Mouse (Mus musculus): ENCODE data around the gene Fbxo3. TPM values are rescaled to one million over a fixed set of nuclear protein-coding genes. Genes with fewer than 3 reads are reported as not detected.

The Fbxo3 gene
- total RNA-seq, 1 experiment = 13.6 TPM

DNA sequence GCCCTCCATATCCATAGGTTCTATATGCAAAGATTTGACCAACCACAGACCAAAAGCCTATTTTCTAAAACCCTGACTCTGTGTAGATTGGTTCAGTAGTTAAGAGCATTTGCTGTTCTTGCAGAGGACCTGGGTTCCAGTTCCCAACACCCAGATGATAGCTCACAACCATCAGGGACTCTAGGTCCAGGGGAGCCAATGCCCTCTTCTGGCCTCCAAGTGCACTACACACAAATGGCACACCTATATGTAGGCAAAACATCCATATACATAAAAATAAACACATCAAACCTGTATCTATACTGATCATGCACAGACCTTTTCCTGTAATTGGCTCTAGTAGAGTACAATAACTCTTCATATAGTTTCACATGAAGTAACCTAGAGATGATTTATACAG, 36.2 kb upstream of the Fbxo3 start:
- H3K4me1 ChIP-seq (ENCODE audit: control insufficient read depth in 2 of 2, insufficient read depth in 2 of 2, low read length in 2 of 2, poor library complexity in 1 of 2) = peaks cover 2 to 3% of the 10 kb centered on the region in 2 experiments; a peak in 2 of 4 replicates

DNA sequence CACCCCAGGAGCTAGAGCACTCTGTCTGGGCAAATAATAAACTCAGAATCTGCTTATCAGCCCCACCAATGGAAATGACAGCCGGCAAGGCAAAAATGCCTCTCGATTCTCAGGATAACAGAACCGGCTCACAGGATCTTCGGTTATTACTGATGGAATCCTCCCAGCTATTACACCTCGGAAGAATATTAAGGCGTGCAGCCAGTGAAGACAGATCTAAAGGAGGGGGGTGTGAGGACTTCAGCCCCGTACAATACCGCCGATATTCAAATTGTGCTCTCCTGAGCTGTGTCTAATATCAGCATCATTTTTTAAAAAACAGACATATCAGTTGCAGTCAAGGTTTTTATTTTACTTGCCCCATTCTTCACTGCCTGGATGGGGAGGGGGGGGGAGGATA, 35.4 kb upstream of the Fbxo3 start:
- peaks cover 2 to 3% of the 10 kb centered on the region in 2 experiments; a peak in 2 of 4 replicates for H3K4me1 ChIP-seq (ENCODE audit: control insufficient read depth in 2 of 2, insufficient read depth in 2 of 2, low read length in 2 of 2, poor library complexity in 1 of 2)
- in situ Hi-C loops (cut with MboI; ENCODE audit: low sequenced_read_pairs in 2 of 2, unreplicated experiment in 2 of 2) = loop anchor here in 1 of 2 experiments (10.0 kb wide), 1 partner anchor 427 kb away; the partner anchor contains the start of gene Abtb2
- no peaks in the 10 kb centered on the region for H3K9me3 ChIP-seq (ENCODE audit: control insufficient read depth, insufficient read depth, low read depth, low read length)
- peak overlapping the region; percentile 46 to 59 for H3K4me3 ChIP-seq (ENCODE audit: insufficient read depth in 1 of 2, low read depth in 1 of 2, low read length in 2 of 2, poor library complexity in 1 of 2, severe bottlenecking in 1 of 2)
- no peak for DNase-seq (ENCODE audit: low read depth, low spot score)
- no peaks in the 10 kb centered on the region for H3K36me3 ChIP-seq (ENCODE audit: control insufficient read depth, insufficient read depth, low read length, poor library complexity, severe bottlenecking)
- peak overlapping the region; percentile 68; the same call in 1 of the 2 replicates for H3K9ac ChIP-seq (ENCODE audit: insufficient read depth, low read depth, low read length, poor library complexity, severe bottlenecking)
- TF ChIP-seq CHD2 (IDR thresholded peaks at IDR 0.05; ENCODE audit: low read depth, low read length) (no peak), MAFK (IDR thresholded peaks at IDR 0.05; ENCODE audit: insufficient read depth, low read depth, low read length) (no peak), ZC3H11A (IDR thresholded peaks at IDR 0.05; ENCODE audit: borderline replicate concordance, low read depth, low read length) (no peak), ZNF384 (IDR thresholded peaks at IDR 0.05; ENCODE audit: low read depth, low read length) (no peak), HCFC1 (IDR thresholded peaks at IDR 0.05; ENCODE audit: borderline replicate concordance, insufficient read depth, low read length) (no peak)
- H3K27ac ChIP-seq (ENCODE audit: insufficient read depth, low read depth, low read length, poor library complexity, severe bottlenecking) = peak overlapping the region; percentile 95; the same call in 1 of the 2 replicates

More for the DNA sequence above, 36.2 kb upstream of the Fbxo3 start:
- Histone ChIP-seq H3K4me3 (ENCODE audit: insufficient read depth in 1 of 2, low read depth in 1 of 2, low read length in 2 of 2, poor library complexity in 1 of 2, severe bottlenecking in 1 of 2) (no peak overlapping the region), H3K9me3 (ENCODE audit: control insufficient read depth, insufficient read depth, low read depth, low read length) (no peaks in the 10 kb centered on the region), H3K9ac (ENCODE audit: insufficient read depth, low read depth, low read length, poor library complexity, severe bottlenecking) (no peak overlapping the region), H3K36me3 (ENCODE audit: control insufficient read depth, insufficient read depth, low read length, poor library complexity, severe bottlenecking) (no peaks in the 10 kb centered on the region), H3K27ac (ENCODE audit: insufficient read depth, low read depth, low read length, poor library complexity, severe bottlenecking) (no peak overlapping the region)
- TF ChIP-seq MAFK (IDR thresholded peaks at IDR 0.05; ENCODE audit: insufficient read depth, low read depth, low read length) = no peak
- no peak for TF ChIP-seq HCFC1 (IDR thresholded peaks at IDR 0.05; ENCODE audit: borderline replicate concordance, insufficient read depth, low read length)
- TF ChIP-seq CHD2 (IDR thresholded peaks at IDR 0.05; ENCODE audit: low read depth, low read length) = no peak
- TF ChIP-seq ZNF384 (IDR thresholded peaks at IDR 0.05; ENCODE audit: low read depth, low read length) = no peak
- TF ChIP-seq ZC3H11A (IDR thresholded peaks at IDR 0.05; ENCODE audit: borderline replicate concordance, low read depth, low read length) = no peak
- DNase-seq (ENCODE audit: low read depth, low spot score) = no peak
- in situ Hi-C loops (cut with MboI; ENCODE audit: low sequenced_read_pairs in 2 of 2, unreplicated experiment in 2 of 2) = loop anchor here in 1 of 2 experiments (10.0 kb wide), 1 partner anchor 427 kb away; the partner anchor contains the start of gene Abtb2

DNA sequence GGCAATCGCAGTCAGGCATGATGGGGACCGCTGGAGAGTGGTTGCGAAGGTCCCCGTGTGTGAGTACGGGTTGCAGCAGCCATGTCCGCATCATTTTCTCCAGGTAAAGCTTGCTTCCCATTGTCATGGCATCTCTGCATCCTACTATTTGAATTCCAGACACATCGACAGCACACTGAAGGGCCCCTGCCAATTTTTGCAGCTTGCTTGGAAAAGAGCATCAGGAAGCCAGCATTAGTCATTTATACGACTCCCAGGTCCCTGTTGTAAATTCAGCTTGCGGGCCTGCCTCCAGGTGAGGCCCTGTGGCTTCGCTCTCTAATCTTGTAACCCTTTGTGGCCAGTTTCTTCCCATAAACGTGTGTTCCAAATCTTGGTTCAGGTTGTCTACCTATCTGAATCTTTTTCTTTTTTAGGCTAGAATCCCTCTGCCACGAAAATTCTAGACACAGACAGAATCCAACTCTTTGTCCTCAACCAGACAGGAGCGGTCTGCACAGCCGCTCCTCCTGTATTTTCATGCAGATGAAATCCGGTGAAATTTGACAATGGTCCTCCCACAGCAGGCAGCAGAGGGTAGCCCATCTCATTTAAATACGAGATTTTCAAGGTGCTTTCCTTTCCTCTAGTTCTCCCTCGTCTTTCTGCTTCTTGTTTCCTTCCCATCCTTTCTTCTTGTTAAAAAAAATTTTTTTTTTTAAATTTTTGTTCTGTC, 34.7 kb upstream of the Fbxo3 start:
- Histone ChIP-seq H3K9me3 (ENCODE audit: control insufficient read depth, insufficient read depth, low read depth, low read length) (no peaks in the 10 kb centered on the region), H3K9ac (ENCODE audit: insufficient read depth, low read depth, low read length, poor library complexity, severe bottlenecking) (peak overlapping the region; percentile 68), H3K4me3 (ENCODE audit: insufficient read depth in 1 of 2, low read depth in 1 of 2, low read length in 2 of 2, poor library complexity in 1 of 2, severe bottlenecking in 1 of 2) (peak overlapping the region; percentile 46 to 59), H3K36me3 (ENCODE audit: control insufficient read depth, insufficient read depth, low read length, poor library complexity, severe bottlenecking) (no peaks in the 10 kb centered on the region), H3K27ac (ENCODE audit: insufficient read depth, low read depth, low read length, poor library complexity, severe bottlenecking) (peak overlapping the region; percentile 95), H3K4me1 (ENCODE audit: control insufficient read depth in 2 of 2, insufficient read depth in 2 of 2, low read length in 2 of 2, poor library complexity in 1 of 2) (peaks cover 2 to 3% of the 10 kb centered on the region in 2 experiments; a peak in 2 of 4 replicates)
- in situ Hi-C loops (cut with MboI; ENCODE audit: low sequenced_read_pairs in 2 of 2, unreplicated experiment in 2 of 2) = loop anchor here in 1 of 2 experiments (10.0 kb wide), 1 partner anchor 428 kb away; the partner anchor contains the start of gene Abtb2
- peak; percentile 70 for DNase-seq (ENCODE audit: low read depth, low spot score)
- no peak for TF ChIP-seq CHD2 (IDR thresholded peaks at IDR 0.05; ENCODE audit: low read depth, low read length)
- no peak for TF ChIP-seq HCFC1 (IDR thresholded peaks at IDR 0.05; ENCODE audit: borderline replicate concordance, insufficient read depth, low read length)
- TF ChIP-seq ZC3H11A (IDR thresholded peaks at IDR 0.05; ENCODE audit: borderline replicate concordance, low read depth, low read length) = no peak
- TF ChIP-seq ZNF384 (IDR thresholded peaks at IDR 0.05; ENCODE audit: low read depth, low read length) = peak; percentile 88
- TF ChIP-seq MAFK (IDR thresholded peaks at IDR 0.05; ENCODE audit: insufficient read depth, low read depth, low read length) = no peak

DNA sequence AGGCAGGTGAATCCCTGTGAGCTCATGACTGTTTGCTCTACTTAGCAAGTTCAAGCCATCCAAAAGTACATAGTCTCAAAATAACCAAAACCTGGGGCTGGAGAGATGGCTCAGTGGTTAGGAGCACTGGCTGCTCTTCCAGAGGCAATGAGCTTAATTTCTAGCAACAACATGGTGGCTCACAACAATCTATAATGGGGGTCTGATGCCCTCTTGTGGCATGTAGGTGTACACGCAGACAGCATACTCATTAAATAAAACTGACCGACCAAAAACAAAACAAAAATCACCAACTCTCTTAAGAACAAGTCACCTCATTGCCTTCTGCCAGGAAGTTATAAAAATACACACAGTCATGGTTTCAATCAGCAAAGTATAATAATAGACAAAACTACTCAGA, 26.4 kb upstream of the Fbxo3 start:
- Histone ChIP-seq H3K9ac (ENCODE audit: insufficient read depth, low read depth, low read length, poor library complexity, severe bottlenecking) (no peak overlapping the region), H3K4me3 (ENCODE audit: insufficient read depth in 1 of 2, low read depth in 1 of 2, low read length in 2 of 2, poor library complexity in 1 of 2, severe bottlenecking in 1 of 2) (no peak overlapping the region), H3K27ac (ENCODE audit: insufficient read depth, low read depth, low read length, poor library complexity, severe bottlenecking) (no peak overlapping the region), H3K9me3 (ENCODE audit: control insufficient read depth, insufficient read depth, low read depth, low read length) (no peaks in the 10 kb centered on the region), H3K4me1 (ENCODE audit: control insufficient read depth in 2 of 2, insufficient read depth in 2 of 2, low read length in 2 of 2, poor library complexity in 1 of 2) (peaks cover 0 to 1% of the 10 kb centered on the region in 2 experiments; a peak in 2 of 4 replicates), H3K36me3 (ENCODE audit: control insufficient read depth, insufficient read depth, low read length, poor library complexity, severe bottlenecking) (no peaks in the 10 kb centered on the region)
- DNase-seq (ENCODE audit: low read depth, low spot score) = peak; percentile 51
- in situ Hi-C loops (cut with MboI; ENCODE audit: low sequenced_read_pairs in 2 of 2, unreplicated experiment in 2 of 2) = no loop called here
- TF ChIP-seq ZNF384 (IDR thresholded peaks at IDR 0.05; ENCODE audit: low read depth, low read length) (no peak), HCFC1 (IDR thresholded peaks at IDR 0.05; ENCODE audit: borderline replicate concordance, insufficient read depth, low read length) (peak; percentile 32; the same call in 1 of the 2 replicates), ZC3H11A (IDR thresholded peaks at IDR 0.05; ENCODE audit: borderline replicate concordance, low read depth, low read length) (peak; percentile 95)

Data from ES-E14 (cell line).